ENCODE assay signal across 8 mouse cellular contexts in the genomic region with DNA sequence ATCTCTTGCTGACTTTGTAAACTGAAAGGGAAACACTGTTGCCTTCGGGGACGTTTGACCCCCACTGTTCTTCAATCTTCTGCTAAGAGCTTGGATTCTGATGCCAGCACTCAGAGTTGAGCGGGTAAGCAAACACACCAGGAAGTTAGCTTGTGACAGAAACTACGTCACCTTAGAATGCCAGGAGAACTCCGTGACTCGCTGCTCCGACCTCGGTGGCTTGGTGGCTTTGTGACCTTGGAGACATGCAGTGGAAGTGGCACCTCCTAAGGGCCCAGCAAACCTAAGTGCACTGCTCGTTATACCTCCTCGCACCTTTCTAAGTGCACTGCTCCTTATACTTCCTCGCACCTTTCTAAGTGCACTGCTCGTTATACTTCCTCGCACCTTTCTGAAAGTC. TPM values are rescaled to one million over a fixed set of nuclear protein-coding genes. Genes with fewer than 3 reads are reported as not detected.
A peak's percentile ranks its signal among the peaks of the same experiment; 100 is the strongest.
DNase-seq lines count a peak whose midpoint lies in the region; ATAC-seq and TF ChIP-seq lines count a peak whose summit lies in the region.

No protein-coding gene starts in this region.

- 46% methylated on average over 13 of the region's 13 CpGs for WGBS in heart, adult 2 months
- WGBS in lung, adult 2 months, result 25% methylated on average over 13 of the region's 13 CpGs
- WGBS in liver, embryonic 14.5 days (ENCODE audit: insufficient replicate concordance), result 27% methylated on average over 13 of the region's 13 CpGs
- WGBS in forebrain, embryonic 14.5 days, result 77% methylated on average over 13 of the region's 13 CpGs

- H3K9me3 ChIP-seq in liver, embryonic 14.5 days (ENCODE audit: control insufficient read depth, low read length), result no peaks in the 10 kb centered on the region
- no peaks in the 10 kb centered on the region for H3K9me3 ChIP-seq in forebrain, embryonic 14.5 days (replicated peaks; ENCODE audit: control insufficient read depth, low read length)

- TF ChIP-seq EP300 in heart, adult 2 months (IDR thresholded peaks at IDR 0.05; ENCODE audit: insufficient read depth, low read depth, low read length), result no peak
- TF ChIP-seq EP300 in liver, embryonic 14.5 days (IDR thresholded peaks at IDR 0.05; ENCODE audit: low read depth), result no peak

- no peaks in the 10 kb centered on the region for H3K79me2 ChIP-seq in heart, adult 2 months (replicated peaks; ENCODE audit: control insufficient read depth, insufficient read depth, low read length)

- H3K4me2 ChIP-seq in liver, embryonic 14.5 days (ENCODE audit: low read depth), result peak overlapping the region; percentile 53
- no peak overlapping the region for H3K4me2 ChIP-seq in forebrain, embryonic 14.5 days (ENCODE audit: low read length)

- no peak for TF ChIP-seq CTCF in heart, adult 2 months (IDR thresholded peaks at IDR 0.05)
- no peak for TF ChIP-seq CTCF in lung, adult 2 months (IDR thresholded peaks at IDR 0.05; ENCODE audit: insufficient read depth, low read length)
- no peak for TF ChIP-seq CTCF in liver, embryonic 14.5 days (IDR thresholded peaks at IDR 0.05; ENCODE audit: low read depth)

- no peak overlapping the region for H3K9ac ChIP-seq in heart, adult 2 months (ENCODE audit: low read depth, low read length)
- H3K9ac ChIP-seq in liver, embryonic 14.5 days (replicated peaks), result peak overlapping the region; percentile 48
- no peak overlapping the region for H3K9ac ChIP-seq in forebrain, embryonic 14.5 days (ENCODE audit: low read length)

- ATAC-seq in liver, embryonic 14.5 days (ENCODE audit: insufficient read depth), result no peak
- no peak for ATAC-seq in forebrain, embryonic 14.5 days

- H3K4me1 ChIP-seq in heart, adult 2 months (ENCODE audit: control insufficient read depth, insufficient read depth, low read length), result peaks cover 2% of the 10 kb centered on the region
- peaks cover 4% of the 10 kb centered on the region; the same call in 1 of the 2 replicates for H3K4me1 ChIP-seq in lung, adult 2 months (ENCODE audit: control insufficient read depth, insufficient read depth, low read length)
- H3K4me1 ChIP-seq in liver, embryonic 14.5 days (replicated peaks; ENCODE audit: control insufficient read depth in 2 of 2, insufficient read depth in 2 of 2, low read length in 1 of 2), result peaks cover 0 to 7% of the 10 kb centered on the region in 2 experiments; a peak in 3 of 4 replicates
- H3K4me1 ChIP-seq in forebrain, embryonic 14.5 days (ENCODE audit: control insufficient read depth, insufficient read depth, low read length), result no peaks in the 10 kb centered on the region

- DNase-seq in heart, adult 2 months, result no peak
- DNase-seq in heart, postnatal 14 days, result no peak
- DNase-seq in lung, adult 2 months, result no peak
- DNase-seq in lung, postnatal 14 days, result no peak
- DNase-seq in liver, embryonic 14.5 days (ENCODE audit: low read depth in 3 of 3, low spot score in 3 of 3), result no peak
- peak; percentile 44 for DNase-seq in splenic B cell, adult 2 months (ENCODE audit: low read depth, low spot score)
- DNase-seq in left cerebral cortex, adult 9 months (ENCODE audit: low spot score in 2 of 2), result no peak
- DNase-seq in forebrain, embryonic 14.5 days (ENCODE audit: low spot score), result no peak

- peak overlapping the region; percentile 48; the same call in 1 of the 2 replicates for H3K27ac ChIP-seq in heart, adult 2 months
- H3K27ac ChIP-seq in liver, embryonic 14.5 days, result no peak overlapping the region
- H3K27ac ChIP-seq in forebrain, embryonic 14.5 days (ENCODE audit: low read depth, low read length), result no peak overlapping the region

- no peak overlapping the region for H3K4me3 ChIP-seq in heart, adult 2 months
- peak overlapping the region; percentile 22 for H3K4me3 ChIP-seq in lung, adult 2 months (replicated peaks; ENCODE audit: extremely low read depth, low read depth, low read length)
- H3K4me3 ChIP-seq in liver, embryonic 14.5 days (ENCODE audit: insufficient read depth in 1 of 2, low read depth in 2 of 2, low read length in 2 of 2), result peak overlapping the region; percentile 30 to 57; a peak in 3 of 4 replicates
- H3K4me3 ChIP-seq in forebrain, embryonic 14.5 days (ENCODE audit: low read depth, low read length), result no peak overlapping the region

- no peaks in the 10 kb centered on the region for H3K36me3 ChIP-seq in heart, adult 2 months (ENCODE audit: control insufficient read depth, insufficient read depth, low read length)
- no peaks in the 10 kb centered on the region for H3K36me3 ChIP-seq in liver, embryonic 14.5 days (replicated peaks; ENCODE audit: control insufficient read depth, insufficient read depth, low read depth)
- no peaks in the 10 kb centered on the region for H3K36me3 ChIP-seq in splenic B cell, adult 2 months (ENCODE audit: control insufficient read depth, insufficient read depth, low read length, poor library complexity, severe bottlenecking)
- no peaks in the 10 kb centered on the region for H3K36me3 ChIP-seq in forebrain, embryonic 14.5 days (ENCODE audit: control insufficient read depth, insufficient read depth, low read length)

- no peak for TF ChIP-seq POLR2A in heart, adult 2 months (IDR thresholded peaks at IDR 0.05; ENCODE audit: insufficient read depth, low read depth, low read length)
- TF ChIP-seq POLR2A in lung, adult 2 months (IDR thresholded peaks at IDR 0.05; ENCODE audit: borderline replicate concordance, extremely low read depth, low read depth, low read length), result no peak

- H3K27me3 ChIP-seq in heart, adult 2 months (ENCODE audit: control insufficient read depth, insufficient read depth, low read length), result no peaks in the 10 kb centered on the region
- no peaks in the 10 kb centered on the region for H3K27me3 ChIP-seq in liver, embryonic 14.5 days (ENCODE audit: control insufficient read depth, insufficient read depth, low read length)
- no peaks in the 10 kb centered on the region; the same call in 1 of the 2 replicates for H3K27me3 ChIP-seq in splenic B cell, adult 2 months (ENCODE audit: control insufficient read depth, insufficient read depth, low read length, poor library complexity, severe bottlenecking)
- H3K27me3 ChIP-seq in forebrain, embryonic 14.5 days (replicated peaks; ENCODE audit: control insufficient read depth, insufficient read depth, low read length), result no peaks in the 10 kb centered on the region

- intact Hi-C loops in heart, adult 2 months (cut with DNase I), result no loop called here
- intact Hi-C loops in heart, postnatal 14 days (cut with DNase I), result no loop called here

RNA-seq across cellular contexts. Expression of gene Nmi, which starts 9.0 kb away (rescaled TPM):
- total RNA-seq in heart, adult 2 months (2021), result 1 to 10 TPM; 5.1 to 6.7 TPM
- polyA plus RNA-seq in heart, adult 2 months (2012; rRNA removed), result 3.2 and 6.9 TPM in 2 replicates
- 1 to 10 TPM; 5.8 to 6.3 TPM for total RNA-seq in heart, postnatal 14 days (2021)
- 4.0 and 8.0 TPM in 2 replicates for polyA plus RNA-seq in lung, adult 2 months (2012; rRNA removed)
- 2.3 and 5.1 TPM in 2 replicates for polyA plus RNA-seq in liver, embryonic 14.5 days (2012; rRNA removed)
- polyA plus RNA-seq in liver, embryonic 14.5 days (2014; fragmentation: Nextera tagmentation; extraction: Ambion mirVana), result 10.7 and 11.0 TPM in 2 replicates
- 5.0 TPM in 2 replicates for polyA plus RNA-seq in forebrain, embryonic 14.5 days (2014; fragmentation: Nextera tagmentation; extraction: Ambion mirVana)

RNA-seq across cellular contexts. Expression of gene Rbm43, which starts 47.3 kb away (rescaled TPM):
- total RNA-seq in heart, adult 2 months (2021), result 1 to 10 TPM; 3.9 to 4.0 TPM
- polyA plus RNA-seq in heart, adult 2 months (2012; rRNA removed), result 3.6 and 4.5 TPM in 2 replicates
- total RNA-seq in heart, postnatal 14 days (2021), result 1 to 10 TPM; 4.9 to 5.1 TPM
- polyA plus RNA-seq in lung, adult 2 months (2012; rRNA removed), result 10.6 and 12.2 TPM in 2 replicates
- 8.1 and 14.1 TPM in 2 replicates for polyA plus RNA-seq in liver, embryonic 14.5 days (2012; rRNA removed)
- polyA plus RNA-seq in liver, embryonic 14.5 days (2014; fragmentation: Nextera tagmentation; extraction: Ambion mirVana), result 23.2 and 23.7 TPM in 2 replicates
- 5.5 and 5.6 TPM in 2 replicates for polyA plus RNA-seq in forebrain, embryonic 14.5 days (2014; fragmentation: Nextera tagmentation; extraction: Ambion mirVana)

RNA-seq across cellular contexts. Expression of gene Tnfaip6, which starts 55.5 kb away (rescaled TPM):
- total RNA-seq in heart, adult 2 months (2021), result 1 to 10 TPM; 1.1 TPM
- polyA plus RNA-seq in heart, adult 2 months (2012; rRNA removed), result 0.41 and 1.1 TPM in 2 replicates
- total RNA-seq in heart, postnatal 14 days (2021), result 1 to 10 TPM; 1.2 to 1.3 TPM
- polyA plus RNA-seq in lung, adult 2 months (2012; rRNA removed), result 0.26 and 0.47 TPM in 2 replicates
- 0.09 and 0.10 TPM in 2 replicates for polyA plus RNA-seq in liver, embryonic 14.5 days (2012; rRNA removed)
- not detected in 2 replicates for polyA plus RNA-seq in liver, embryonic 14.5 days (2014; fragmentation: Nextera tagmentation; extraction: Ambion mirVana)
- polyA plus RNA-seq in forebrain, embryonic 14.5 days (2014; fragmentation: Nextera tagmentation; extraction: Ambion mirVana), result 5.6 and 6.5 TPM in 2 replicates

Comparison
In these comparisons a context has a peak if more than half of its experiments do, and no peak if none do; other contexts are left out.
1. H3K4me3 ChIP-seq: peak in lung, adult 2 months (single experiment) and liver, embryonic 14.5 days (2 of 2); none in heart, adult 2 months (single experiment) and forebrain, embryonic 14.5 days (single experiment).